Mouse (Mus musculus): Measurements from ENCODE around the gene Gm14322. TPM values are rescaled to one million over a fixed set of nuclear protein-coding genes. Genes with fewer than 3 reads are reported as not detected.

Gene Gm14322
- 22.7 TPM for polyA plus RNA-seq (2015; fragmentation: Illumina TruSeq; extraction: RNeasy Lipid Tissue Mini Kit (QIAGEN cat#74804); ENCODE audit: low read depth, low replicate concordance)

GRCm38 (mm10) chr2:177758941-177759558, at the start of gene Gm14322:
Gene Gm14322 (plus strand): TSS chr2:177759288.

Other genes starting within 250 kb of the Gm14322 start
- gene Gm14406, start 181.1 kb upstream of the Gm14322 start, polyA plus RNA-seq (2015; fragmentation: Illumina TruSeq; extraction: RNeasy Lipid Tissue Mini Kit (QIAGEN cat#74804); ENCODE audit: low read depth, low replicate concordance), result not detected
- gene Gm14325, start 81.0 kb downstream of the Gm14322 start, polyA plus RNA-seq (2015; fragmentation: Illumina TruSeq; extraction: RNeasy Lipid Tissue Mini Kit (QIAGEN cat#74804); ENCODE audit: low read depth, low replicate concordance), result 93.9 TPM
- 9.0 TPM for gene Gm14327, start 137.8 kb downstream of the Gm14322 start, polyA plus RNA-seq (2015; fragmentation: Illumina TruSeq; extraction: RNeasy Lipid Tissue Mini Kit (QIAGEN cat#74804); ENCODE audit: low read depth, low replicate concordance)
- gene Zfp972, start 166.3 kb downstream of the Gm14322 start, polyA plus RNA-seq (2015; fragmentation: Illumina TruSeq; extraction: RNeasy Lipid Tissue Mini Kit (QIAGEN cat#74804); ENCODE audit: low read depth, low replicate concordance), result not detected
- gene Gm14326, start 198.0 kb downstream of the Gm14322 start, polyA plus RNA-seq (2015; fragmentation: Illumina TruSeq; extraction: RNeasy Lipid Tissue Mini Kit (QIAGEN cat#74804); ENCODE audit: low read depth, low replicate concordance), result 65.8 TPM